Mouse (Mus musculus): ENCODE measurements around the gene Zdhhc23. TPM values are rescaled to one million over a fixed set of nuclear protein-coding genes. Genes with fewer than 3 reads are reported as not detected.

Gene Zdhhc23
- total and polyA plus RNA-seq, 2 experiments from 2014 or later, result 0.46 to 0.72 TPM

DNA sequence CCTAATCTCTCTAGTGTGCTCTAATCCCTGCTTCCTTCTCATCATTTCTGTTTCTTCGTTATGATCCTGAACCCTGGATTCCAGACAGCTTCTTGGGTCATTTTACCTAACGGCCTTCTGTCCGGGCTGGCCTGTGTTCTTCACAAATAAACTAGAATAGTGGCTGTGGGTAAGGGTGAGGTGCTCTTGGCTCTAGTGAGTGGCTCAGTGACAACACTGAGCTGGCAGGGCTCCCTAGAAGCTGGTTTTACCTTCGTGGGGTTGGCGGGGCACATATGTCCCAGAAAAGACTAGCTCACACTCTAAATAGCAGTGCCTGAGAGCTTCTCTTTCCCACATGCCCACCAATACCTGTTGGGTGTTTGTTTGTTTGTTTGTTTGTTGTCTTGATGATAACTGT lies 19.9 kb upstream of the Zdhhc23 start:
- no peaks in the 10 kb centered on the region for H3K4me1 ChIP-seq (ENCODE audit: control insufficient read depth, insufficient read depth)
- 72% methylated on average over 5 of the region's 5 CpGs for WGBS
- H3K9me3 ChIP-seq (replicated peaks; ENCODE audit: control insufficient read depth, low read length), result no peaks in the 10 kb centered on the region
- ATAC-seq (ENCODE audit: insufficient read depth, low read depth) (no peak), DNase-seq (ENCODE audit: low spot score) (no peak)
- no peaks in the 10 kb centered on the region for H3K27me3 ChIP-seq (ENCODE audit: control insufficient read depth, insufficient read depth, low read length)
- no peak overlapping the region for H3K4me2 ChIP-seq (ENCODE audit: low read depth, low read length)
- TF ChIP-seq CTCF (IDR thresholded peaks at IDR 0.05; ENCODE audit: low read depth) (no peak), EP300 (IDR thresholded peaks at IDR 0.05; ENCODE audit: low read depth) (no peak)
- no peak overlapping the region for H3K27ac ChIP-seq (ENCODE audit: low read depth)
- H3K36me3 ChIP-seq (replicated peaks; ENCODE audit: control insufficient read depth, insufficient read depth, low read length), result no peaks in the 10 kb centered on the region
- no peak overlapping the region for H3K4me3 ChIP-seq (ENCODE audit: low read depth, low read length)
- no peak overlapping the region for H3K9ac ChIP-seq (replicated peaks; ENCODE audit: low read depth, low read length)

DNA sequence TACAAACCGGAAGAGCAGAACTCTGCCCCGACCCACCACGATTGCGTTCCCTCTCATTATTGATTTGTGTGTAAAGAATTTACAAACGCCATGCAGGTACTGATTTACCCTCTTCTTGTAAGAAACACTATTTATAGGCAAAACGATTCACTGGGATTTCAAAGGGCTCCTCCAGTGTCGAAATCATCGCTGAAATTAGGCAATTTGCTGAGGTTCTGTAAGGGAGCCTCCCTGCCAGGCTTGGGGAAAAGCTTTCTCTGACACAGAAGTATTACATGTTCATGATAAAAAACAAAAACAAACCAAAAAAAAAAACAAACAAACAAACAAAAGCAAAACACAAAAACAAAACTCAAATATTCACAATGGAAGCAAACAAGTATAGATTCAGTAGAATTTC lies 19.5 kb upstream of the Zdhhc23 start:
- no peaks in the 10 kb centered on the region for H3K36me3 ChIP-seq (replicated peaks; ENCODE audit: control insufficient read depth, insufficient read depth, low read length)
- no peak overlapping the region for H3K4me3 ChIP-seq (ENCODE audit: low read depth, low read length)
- TF ChIP-seq CTCF (IDR thresholded peaks at IDR 0.05; ENCODE audit: low read depth), result no peak
- TF ChIP-seq EP300 (IDR thresholded peaks at IDR 0.05; ENCODE audit: low read depth), result no peak
- no peaks in the 10 kb centered on the region for H3K9me3 ChIP-seq (replicated peaks; ENCODE audit: control insufficient read depth, low read length)
- H3K4me1 ChIP-seq (ENCODE audit: control insufficient read depth, insufficient read depth), result no peaks in the 10 kb centered on the region
- no peak for DNase-seq (ENCODE audit: low spot score)
- no peak overlapping the region for H3K9ac ChIP-seq (replicated peaks; ENCODE audit: low read depth, low read length)
- no peak overlapping the region for H3K27ac ChIP-seq (ENCODE audit: low read depth)
- no peaks in the 10 kb centered on the region for H3K27me3 ChIP-seq (ENCODE audit: control insufficient read depth, insufficient read depth, low read length)
- WGBS, result 85% methylated on average over 8 of the region's 8 CpGs
- H3K4me2 ChIP-seq (ENCODE audit: low read depth, low read length), result no peak overlapping the region
- ATAC-seq (ENCODE audit: insufficient read depth, low read depth), result no peak

GRCm38 (mm10) chr16:43994623-43995022 lies 15.0 kb upstream of the Zdhhc23 start:
- H3K4me1 ChIP-seq (ENCODE audit: control insufficient read depth, insufficient read depth), result no peaks in the 10 kb centered on the region
- no peak for TF ChIP-seq CTCF (IDR thresholded peaks at IDR 0.05; ENCODE audit: low read depth)
- H3K9ac ChIP-seq (replicated peaks; ENCODE audit: low read depth, low read length), result no peak overlapping the region
- ATAC-seq (ENCODE audit: insufficient read depth, low read depth) (no peak), DNase-seq (ENCODE audit: low spot score) (no peak)
- H3K9me3 ChIP-seq (replicated peaks; ENCODE audit: control insufficient read depth, low read length), result no peaks in the 10 kb centered on the region
- no peaks in the 10 kb centered on the region for H3K36me3 ChIP-seq (replicated peaks; ENCODE audit: control insufficient read depth, insufficient read depth, low read length)
- 79% methylated on average over 3 of the region's 3 CpGs for WGBS
- H3K4me2 ChIP-seq (ENCODE audit: low read depth, low read length), result no peak overlapping the region
- no peak overlapping the region for H3K4me3 ChIP-seq (ENCODE audit: low read depth, low read length)
- H3K27ac ChIP-seq (ENCODE audit: low read depth), result no peak overlapping the region
- H3K27me3 ChIP-seq (ENCODE audit: control insufficient read depth, insufficient read depth, low read length), result no peaks in the 10 kb centered on the region

DNA sequence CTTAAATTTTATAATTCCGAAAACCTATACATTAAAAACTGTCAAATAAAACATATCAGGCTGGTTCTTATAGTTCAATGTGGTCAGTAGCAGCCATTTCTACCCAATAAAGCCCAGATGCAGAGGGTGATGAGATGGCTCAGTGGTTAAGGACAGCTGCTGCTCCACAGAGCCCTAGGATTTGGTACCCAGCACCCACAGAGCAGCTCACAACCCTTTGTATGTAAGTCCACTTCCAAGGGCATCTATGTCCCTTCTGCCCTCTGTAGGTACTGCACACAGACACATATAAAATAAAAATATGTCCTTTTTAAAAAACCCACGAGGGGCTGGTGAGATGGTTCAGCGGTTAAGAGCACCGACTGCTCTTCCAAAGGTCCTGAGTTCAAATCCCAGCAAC lies 6.7 kb upstream of the Zdhhc23 start:
- no peak overlapping the region for H3K9ac ChIP-seq (replicated peaks; ENCODE audit: low read depth, low read length)
- H3K4me2 ChIP-seq (ENCODE audit: low read depth, low read length), result no peak overlapping the region
- ATAC-seq (ENCODE audit: insufficient read depth, low read depth) (no peak), DNase-seq (ENCODE audit: low spot score) (no peak)
- no peaks in the 10 kb centered on the region for H3K9me3 ChIP-seq (replicated peaks; ENCODE audit: control insufficient read depth, low read length)
- TF ChIP-seq CTCF (IDR thresholded peaks at IDR 0.05; ENCODE audit: low read depth), result no peak
- no peak for TF ChIP-seq EP300 (IDR thresholded peaks at IDR 0.05; ENCODE audit: low read depth)
- no peaks in the 10 kb centered on the region for H3K27me3 ChIP-seq (ENCODE audit: control insufficient read depth, insufficient read depth, low read length)
- no peaks in the 10 kb centered on the region for H3K36me3 ChIP-seq (replicated peaks; ENCODE audit: control insufficient read depth, insufficient read depth, low read length)
- 90% methylated on average over 4 of the region's 4 CpGs for WGBS
- H3K4me1 ChIP-seq (ENCODE audit: control insufficient read depth, insufficient read depth), result no peaks in the 10 kb centered on the region
- no peak overlapping the region for H3K27ac ChIP-seq (ENCODE audit: low read depth)
- H3K4me3 ChIP-seq (ENCODE audit: low read depth, low read length), result no peak overlapping the region

- DNase-seq (ENCODE audit: low spot score), result peak; percentile 10
- H3K36me3 ChIP-seq (replicated peaks; ENCODE audit: control insufficient read depth, insufficient read depth, low read length), result no peaks in the 10 kb centered on the region
- no peak overlapping the region for H3K27ac ChIP-seq (ENCODE audit: low read depth)
- H3K9ac ChIP-seq (replicated peaks; ENCODE audit: low read depth, low read length), result peak overlapping the region; percentile 47
- H3K4me1 ChIP-seq (ENCODE audit: control insufficient read depth, insufficient read depth), result 0 out of 2 replicates have a peak, but pooled peaks cover 5% of the 10 kb centered on the region
- peak overlapping the region; percentile 98 for H3K4me2 ChIP-seq (ENCODE audit: low read depth, low read length)
- TF ChIP-seq CTCF (IDR thresholded peaks at IDR 0.05; ENCODE audit: low read depth), result no peak
- TF ChIP-seq EP300 (IDR thresholded peaks at IDR 0.05; ENCODE audit: low read depth), result no peak
- H3K27me3 ChIP-seq (ENCODE audit: control insufficient read depth, insufficient read depth, low read length), result peaks cover 6% of the 10 kb centered on the region; the same call in 1 of the 2 replicates
- no peaks in the 10 kb centered on the region for H3K9me3 ChIP-seq (replicated peaks; ENCODE audit: control insufficient read depth, low read length)
- peak overlapping the region; percentile 62 for H3K4me3 ChIP-seq (ENCODE audit: low read depth, low read length)
- ATAC-seq (ENCODE audit: insufficient read depth, low read depth), result no peak
- 31% methylated on average over 9 of the region's 9 CpGs for WGBS
Observed at GRCm38 (mm10) chr16:43980110-43980609, 569 bp upstream of the Zdhhc23 start.

- ATAC-seq (ENCODE audit: insufficient read depth, low read depth) (no peak), DNase-seq (ENCODE audit: low spot score) (no peak)
- no peak overlapping the region for H3K27ac ChIP-seq (ENCODE audit: low read depth)
- H3K4me3 ChIP-seq (ENCODE audit: low read depth, low read length), result peak overlapping the region; percentile 62
- peak overlapping the region; percentile 98 for H3K4me2 ChIP-seq (ENCODE audit: low read depth, low read length)
- H3K4me1 ChIP-seq (ENCODE audit: control insufficient read depth, insufficient read depth), result 0 out of 2 replicates have a peak, but pooled peaks cover 5% of the 10 kb centered on the region
- H3K27me3 ChIP-seq (ENCODE audit: control insufficient read depth, insufficient read depth, low read length), result peaks cover 6% of the 10 kb centered on the region; the same call in 1 of the 2 replicates
- H3K36me3 ChIP-seq (replicated peaks; ENCODE audit: control insufficient read depth, insufficient read depth, low read length), result no peaks in the 10 kb centered on the region
- H3K9me3 ChIP-seq (replicated peaks; ENCODE audit: control insufficient read depth, low read length), result no peaks in the 10 kb centered on the region
- TF ChIP-seq CTCF (IDR thresholded peaks at IDR 0.05; ENCODE audit: low read depth) (no peak), EP300 (IDR thresholded peaks at IDR 0.05; ENCODE audit: low read depth) (no peak)
- peak overlapping the region; percentile 47; the same call in 1 of the 2 replicates for H3K9ac ChIP-seq (replicated peaks; ENCODE audit: low read depth, low read length)
- WGBS, result 27% methylated on average over 7 of the region's 7 CpGs
Observed at GRCm38 (mm10) chr16:43979010-43979327, 622 bp downstream of the Zdhhc23 start.

All from heart, postnatal 0 days (tissue).